Mouse (Mus musculus): ENCODE data around the gene Gucy1b2. TPM values are rescaled to one million over a fixed set of nuclear protein-coding genes. Genes with fewer than 3 reads are reported as not detected.

Gene Gucy1b2
- total RNA-seq (2014; fragmentation: Nextera tagmentation) (not detected in 2 replicates), total RNA-seq (2017) (not detected in 2 replicates)

- ATAC-seq (replicated peaks; ENCODE audit: poor library complexity, severe bottlenecking), result no peak
These were observed at the start of gene Gucy1b2 for GRCm38 (mm10) chr14:62456239-62456747. Gene Gucy1b2 (minus strand): TSS chr14:62456289.

GRCm38 (mm10) chr14:62497391-62497790 lies 41.3 kb upstream of the Gucy1b2 start:
- ATAC-seq (replicated peaks; ENCODE audit: poor library complexity, severe bottlenecking), result no peak

- ATAC-seq (replicated peaks; ENCODE audit: poor library complexity, severe bottlenecking), result no peak
These were observed 40.4 kb upstream of the Gucy1b2 start for GRCm38 (mm10) chr14:62496501-62496900.

- no peak for ATAC-seq (replicated peaks; ENCODE audit: poor library complexity, severe bottlenecking)
These were observed 37.4 kb upstream of the Gucy1b2 start for GRCm38 (mm10) chr14:62493456-62493855.

- peak; percentile 85 for ATAC-seq (replicated peaks; ENCODE audit: poor library complexity, severe bottlenecking)
These were observed 36.2 kb upstream of the Gucy1b2 start for GRCm38 (mm10) chr14:62492196-62492850.

GRCm38 (mm10) chr14:62488270-62488669 lies 32.2 kb upstream of the Gucy1b2 start:
- no peak for ATAC-seq (replicated peaks; ENCODE audit: poor library complexity, severe bottlenecking)

- no peak for ATAC-seq (replicated peaks; ENCODE audit: poor library complexity, severe bottlenecking)
These were observed 25.3 kb upstream of the Gucy1b2 start for GRCm38 (mm10) chr14:62481381-62481780.

GRCm38 (mm10) chr14:62479395-62479794 lies 23.3 kb upstream of the Gucy1b2 start:
- no peak for ATAC-seq (replicated peaks; ENCODE audit: poor library complexity, severe bottlenecking)

GRCm38 (mm10) chr14:62474481-62474880 lies 18.4 kb upstream of the Gucy1b2 start:
- no peak for ATAC-seq (replicated peaks; ENCODE audit: poor library complexity, severe bottlenecking)

- ATAC-seq (replicated peaks; ENCODE audit: poor library complexity, severe bottlenecking), result no peak
These were observed 16.0 kb upstream of the Gucy1b2 start for GRCm38 (mm10) chr14:62472061-62472460.

GRCm38 (mm10) chr14:62468753-62469125 lies 12.7 kb upstream of the Gucy1b2 start:
- no peak for ATAC-seq (replicated peaks; ENCODE audit: poor library complexity, severe bottlenecking)

GRCm38 (mm10) chr14:62468119-62468752 lies 12.1 kb upstream of the Gucy1b2 start:
- ATAC-seq (replicated peaks; ENCODE audit: poor library complexity, severe bottlenecking), result no peak

GRCm38 (mm10) chr14:62464966-62465365 lies 8.9 kb upstream of the Gucy1b2 start:
- no peak for ATAC-seq (replicated peaks; ENCODE audit: poor library complexity, severe bottlenecking)

- no peak; the same call in 1 of the 2 replicates for ATAC-seq (replicated peaks; ENCODE audit: poor library complexity, severe bottlenecking)
These were observed 3.5 kb upstream of the Gucy1b2 start for GRCm38 (mm10) chr14:62459541-62459940.

GRCm38 (mm10) chr14:62457420-62458181 lies 1.5 kb upstream of the Gucy1b2 start:
- ATAC-seq (replicated peaks; ENCODE audit: poor library complexity, severe bottlenecking), result peak; percentile 53; the same call in 1 of the 2 replicates

GRCm38 (mm10) chr14:62455570-62455879 lies 564 bp downstream of the Gucy1b2 start:
- no peak for ATAC-seq (replicated peaks; ENCODE audit: poor library complexity, severe bottlenecking)

- ATAC-seq (replicated peaks; ENCODE audit: poor library complexity, severe bottlenecking), result no peak
These were observed 1.1 kb downstream of the Gucy1b2 start for GRCm38 (mm10) chr14:62454760-62455569.

GRCm38 (mm10) chr14:62454136-62454535 lies 2.0 kb downstream of the Gucy1b2 start:
- no peak for ATAC-seq (replicated peaks; ENCODE audit: poor library complexity, severe bottlenecking)

- ATAC-seq (replicated peaks; ENCODE audit: poor library complexity, severe bottlenecking), result no peak
These were observed 2.8 kb downstream of the Gucy1b2 start for GRCm38 (mm10) chr14:62453276-62453675.

GRCm38 (mm10) chr14:62450706-62451105 lies 5.4 kb downstream of the Gucy1b2 start:
- ATAC-seq (replicated peaks; ENCODE audit: poor library complexity, severe bottlenecking), result no peak

All from granulocyte monocyte progenitor cell, adult 5-6 weeks (primary cell).